ENCODE assay signal across 9 mouse cellular contexts in the genomic region with DNA sequence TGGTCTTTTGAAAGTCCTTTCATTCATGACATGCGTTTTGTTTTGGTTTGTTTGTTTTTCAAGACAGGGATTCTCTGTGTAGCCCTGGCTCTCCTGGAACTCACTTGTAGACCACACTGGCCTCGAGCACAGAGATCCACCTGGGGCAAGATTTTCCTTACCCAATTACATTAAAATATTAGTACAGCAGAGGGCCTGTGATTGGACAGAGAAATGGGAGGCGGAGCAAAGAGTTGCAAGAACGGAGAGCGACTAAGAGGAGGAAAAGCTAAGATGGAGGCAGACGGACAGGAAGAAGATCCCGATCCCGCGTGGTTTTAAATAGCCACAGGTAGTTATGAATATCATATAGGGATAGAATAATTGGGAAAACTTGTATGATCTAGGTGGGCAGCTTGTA. TPM values are rescaled to one million over a fixed set of nuclear protein-coding genes. Genes with fewer than 3 reads are reported as not detected.
A peak's percentile ranks its signal among the peaks of the same experiment; 100 is the strongest.
DNase-seq lines count a peak whose midpoint lies in the region; ATAC-seq and TF ChIP-seq lines count a peak whose summit lies in the region.
"Had no signal": no experiment of that assay in that cellular context is flagged by ENCODE, and none has a peak within 500 bp of the region (broad histone marks: within the 10 kb centered on the region; RNA-seq: fewer than 3 reads in every experiment).

No protein-coding gene starts in this region.

- ATAC-seq in lung, embryonic 14.5 days (ENCODE audit: insufficient read depth): no peak
- no peak for ATAC-seq in activated CD4-positive, CD25-positive, alpha-beta regulatory T cell, adult 4 months

- H3K36me3 ChIP-seq in lung, embryonic 14.5 days (ENCODE audit: insufficient read depth): no peaks in the 10 kb centered on the region
- no peaks in the 10 kb centered on the region for H3K36me3 ChIP-seq in erythroblast, embryonic 14.5 days (ENCODE audit: control insufficient read depth)

- peak overlapping the region; percentile 24 for H3K4me3 ChIP-seq in lung, embryonic 14.5 days (ENCODE audit: low read depth, low read length)
- peak overlapping the region; percentile 62 for H3K4me3 ChIP-seq in erythroblast, embryonic 14.5 days (replicated peaks)
- H3K4me3 ChIP-seq: myocyte had no signal

- H3K9ac ChIP-seq in lung, embryonic 14.5 days: no peak overlapping the region

- TF ChIP-seq CTCF in lung, embryonic 14.5 days (IDR thresholded peaks at IDR 0.05; ENCODE audit: low read depth): no peak

- H3K9me3 ChIP-seq in lung, embryonic 14.5 days (ENCODE audit: low read depth, low read length): no peaks in the 10 kb centered on the region
- H3K9me3 ChIP-seq in erythroblast, embryonic 14.5 days (ENCODE audit: control insufficient read depth, low read length): no peaks in the 10 kb centered on the region

- no peaks in the 10 kb centered on the region for H3K4me1 ChIP-seq in lung, embryonic 14.5 days (ENCODE audit: insufficient read depth)
- peaks cover 5% of the 10 kb centered on the region for H3K4me1 ChIP-seq in erythroblast, embryonic 14.5 days (ENCODE audit: control insufficient read depth)

- no peaks in the 10 kb centered on the region for H3K27me3 ChIP-seq in lung, embryonic 14.5 days (ENCODE audit: insufficient read depth, low read length)
- no peaks in the 10 kb centered on the region for H3K27me3 ChIP-seq in erythroblast, embryonic 14.5 days (ENCODE audit: control insufficient read depth)

- peak; percentile 43 for DNase-seq in lung, embryonic 14.5 days
- no peak for DNase-seq in lung, postnatal 14 days
- peak; percentile 15 for DNase-seq in kidney, postnatal 10 days
- peak; percentile 41 for DNase-seq in naive thymus-derived CD4-positive, alpha-beta T cell, adult 2 months (ENCODE audit: low read depth)
- DNase-seq in testis, postnatal 10 days (ENCODE audit: low spot score): no peak
- no peak for DNase-seq in left cerebral cortex, postnatal 10 days (ENCODE audit: extremely low spot score in 1 of 2, low spot score in 2 of 2)

- no peak overlapping the region for H3K27ac ChIP-seq in lung, embryonic 14.5 days (ENCODE audit: low read depth)

- H3K4me2 ChIP-seq in lung, embryonic 14.5 days: no peak overlapping the region

- intact Hi-C loops in left cerebral cortex, postnatal 10 days (cut with DNase I): no loop called here

- WGBS in lung, embryonic 14.5 days: 43% methylated on average over 9 of the region's 9 CpGs

RNA-seq across cellular contexts. Expression of gene Taf1, which starts 5.2 kb away (rescaled TPM):
- 16.9 and 22.5 TPM in 2 replicates for polyA plus RNA-seq in lung, embryonic 14.5 days (2014; fragmentation: Nextera tagmentation; extraction: Ambion mirVana)
- 0.39 and 0.65 TPM in 2 replicates for polyA plus RNA-seq in erythroblast, embryonic 14.5 days (2012)
- polyA plus RNA-seq in activated CD4-positive, CD25-positive, alpha-beta regulatory T cell, adult 4 months (2017; shearing (Covaris generic)): 10 to 100 TPM; 20.9 to 24.0 TPM
- 10 to 100 TPM; 49.5 to 50.4 TPM for total RNA-seq in left cerebral cortex, postnatal 10 days (2021)

Comparison
In these comparisons a context has a peak if more than half of its experiments do, and no peak if none do; other contexts are left out.
1. DNase-seq: peak in lung, embryonic 14.5 days (single experiment), kidney, postnatal 10 days (single experiment) and naive thymus-derived CD4-positive, alpha-beta T cell, adult 2 months (single experiment); none in lung, postnatal 14 days (single experiment), testis, postnatal 10 days (single experiment) and left cerebral cortex, postnatal 10 days (0 of 2).
2. RNA of gene Taf1, which starts 5.2 kb away (polyA plus RNA-seq): 20.9 to 24.0 TPM in activated CD4-positive, CD25-positive, alpha-beta regulatory T cell, adult 4 months and 16.9 to 22.5 TPM in lung, embryonic 14.5 days; 0.39 to 0.65 TPM in erythroblast, embryonic 14.5 days; every median in the first group is over 10 times any median in the second.